Mouse (Mus musculus): Measurements from ENCODE around the gene Ezh1.

- TF ChIP-seq EP300 (IDR thresholded peaks at IDR 0.05): no peak
- no peak for TF ChIP-seq CTCF (IDR thresholded peaks at IDR 0.05)
Measured at GRCm38 (mm10) chr11:101238071-101238647, 11.9 kb upstream of the Ezh1 start.

Data from lung, postnatal 0 days (tissue).